Mouse (Mus musculus) MEL (cell line): ENCODE measurements around the gene Rpl3. TPM values are rescaled to one million over a fixed set of nuclear protein-coding genes. Genes with fewer than 3 reads are reported as not detected.

Experiments
- DNase-seq: peaks from one replicate; pipeline ENCODE4 v3.0.0; 2011; ENCODE audit warnings: low read depth, low spot score
- H3K27ac ChIP-seq: 2 replicates; pipeline ENCODE4 v1.5.1; 2012; ENCODE audit warnings: low read depth, mild to moderate bottlenecking, control low read depth, low read length, moderate library complexity; ENCODE audit not compliant: control insufficient read depth
- H3K27me3 ChIP-seq, 2 experiments: fragments of 150-350 bp in 1 of 2; sonication (generic) in 1 of 2; 2 replicates each; pipeline ENCODE4 v1.6.1; 2012; ENCODE audit warnings: low read length in 2 of 2, mild to moderate bottlenecking in 2 of 2, improper control_type of control experiment in 1 of 2, moderate library complexity in 1 of 2; ENCODE audit not compliant: insufficient read depth in 2 of 2, control insufficient read depth in 1 of 2
- H3K36me3 ChIP-seq, 2 experiments: 2 replicates each; pipeline ENCODE4 v1.6.1; 2012 to 2014; ENCODE audit warnings: low read length in 2 of 2, improper control_type of control experiment in 1 of 2, inconsistent platforms in 1 of 2, mild to moderate bottlenecking in 1 of 2; ENCODE audit not compliant: insufficient read depth in 2 of 2, control insufficient read depth in 1 of 2
- H3K4me1 ChIP-seq, 2 experiments: fragments of 150-350 bp in 1 of 2; sonication (generic) in 1 of 2; 2 replicates each; pipeline ENCODE4 v1.6.1; 2012; ENCODE audit warnings: low read length in 2 of 2, improper control_type of control experiment in 1 of 2, mild to moderate bottlenecking in 1 of 2; ENCODE audit not compliant: insufficient read depth in 2 of 2, control insufficient read depth in 1 of 2
- H3K4me3 ChIP-seq, 2 experiments: fragments of 150-350 bp in 1 of 2; sonication (generic) in 1 of 2; 2 replicates each; pipeline ENCODE4 v1.5.1; 2012; ENCODE audit warnings: low read depth in 2 of 2, low read length in 2 of 2, mild to moderate bottlenecking in 2 of 2, moderate library complexity in 2 of 2, control low read depth in 1 of 2, improper control_type of control experiment in 1 of 2; ENCODE audit not compliant: control insufficient read depth in 1 of 2, insufficient read depth in 1 of 2
- H3K79me2 ChIP-seq: 2 replicates; pipeline ENCODE4 v1.6.1; 2012; ENCODE audit warnings: mild to moderate bottlenecking, low read length, moderate library complexity; ENCODE audit not compliant: control insufficient read depth, poor library complexity, insufficient read depth
- H3K9ac ChIP-seq: 2 replicates; pipeline ENCODE4 v1.6.1; 2012; ENCODE audit warnings: low read depth, mild to moderate bottlenecking, control low read depth, low read length, moderate library complexity; ENCODE audit not compliant: control insufficient read depth, poor library complexity, severe bottlenecking
- H3K9me3 ChIP-seq: fragments of 150-350 bp; sonication (generic); replicated peaks from 2 replicates; pipeline ENCODE4 v1.6.1; 2012; ENCODE audit warnings: mild to moderate bottlenecking, low read length, improper control_type of control experiment, moderate library complexity; ENCODE audit not compliant: insufficient read depth
- BHLHE40 ChIP-seq: IDR thresholded peaks from 2 replicates; pipeline ENCODE4 v1.6.1; 2012; ENCODE audit warnings: low read depth, mild to moderate bottlenecking, inconsistent platforms, low read length, improper control_type of control experiment, borderline replicate concordance
- CHD1 ChIP-seq: IDR thresholded peaks from 2 replicates; pipeline ENCODE4 v1.6.1; 2012; ENCODE audit warnings: low read depth, mild to moderate bottlenecking, inconsistent platforms, low read length, improper control_type of control experiment
- CTCF ChIP-seq, 3 experiments: IDR thresholded peaks in 2 of 3; conservative IDR thresholded peaks in 1 of 3; 2 replicates each; pipeline ENCODE4 v1.5.1; 2011 to 2012; ENCODE audit warnings: low read length in 3 of 3, low read depth in 2 of 3, mild to moderate bottlenecking in 2 of 3, improper control_type of control experiment in 1 of 3, inconsistent platforms in 1 of 3, mixed read lengths in 1 of 3, moderate library complexity in 1 of 3; ENCODE audit not compliant: control insufficient read depth in 1 of 3, insufficient read depth in 1 of 3, poor library complexity in 1 of 3, severe bottlenecking in 1 of 3
- EP300 ChIP-seq, 2 experiments: IDR thresholded peaks; 2 replicates each; pipeline ENCODE4 v1.6.1; 2011; ENCODE audit warnings: improper control_type of control experiment in 2 of 2, low read length in 2 of 2, low read depth in 1 of 2, mild to moderate bottlenecking in 1 of 2
- ETS1 ChIP-seq: IDR thresholded peaks from 2 replicates; pipeline ENCODE4 v1.6.1; 2012; ENCODE audit warnings: low read depth, mild to moderate bottlenecking, inconsistent platforms, low read length, improper control_type of control experiment, moderate library complexity
- GABPA ChIP-seq: IDR thresholded peaks from 2 replicates; pipeline ENCODE4 v1.6.1; 2012; ENCODE audit warnings: low read depth, mild to moderate bottlenecking, inconsistent platforms, low read length, improper control_type of control experiment, moderate library complexity
- HCFC1 ChIP-seq: IDR thresholded peaks from 2 replicates; pipeline ENCODE4 v1.6.1; 2012; ENCODE audit warnings: low read depth, mild to moderate bottlenecking, inconsistent platforms, low read length, improper control_type of control experiment, moderate library complexity
- KAT2A ChIP-seq: conservative IDR thresholded peaks from 2 replicates; pipeline ENCODE4 v1.6.1; 2012; ENCODE audit warnings: low read depth, low read length, improper control_type of control experiment, inconsistent platforms
- MAZ ChIP-seq: IDR thresholded peaks from 2 replicates; pipeline ENCODE4 v1.6.1; 2012; ENCODE audit warnings: low read depth, mild to moderate bottlenecking, inconsistent platforms, low read length, improper control_type of control experiment
- MXI1 ChIP-seq: IDR thresholded peaks from 2 replicates; pipeline ENCODE4 v1.6.1; 2011; ENCODE audit warnings: mild to moderate bottlenecking, low read depth, low read length, improper control_type of control experiment
- MYB ChIP-seq: IDR thresholded peaks from 2 replicates; pipeline ENCODE4 v1.6.1; 2011; ENCODE audit warnings: mild to moderate bottlenecking, low read depth, low read length, improper control_type of control experiment
- MYC ChIP-seq: IDR thresholded peaks from 2 replicates; pipeline ENCODE4 v1.6.1; 2011; ENCODE audit warnings: low read depth, mild to moderate bottlenecking, low read length, improper control_type of control experiment, moderate library complexity
- POLR2AphosphoS2 ChIP-seq: IDR thresholded peaks from 2 replicates; pipeline ENCODE4 v1.6.1; 2011; ENCODE audit warnings: low read length, improper control_type of control experiment
- POLR2AphosphoS5 ChIP-seq: IDR thresholded peaks from 2 replicates; pipeline ENCODE4 v1.6.1; 2012; ENCODE audit warnings: low read depth, borderline replicate concordance, mild to moderate bottlenecking, inconsistent platforms, low read length, moderate library complexity, mixed read lengths
- TAL1 ChIP-seq: IDR thresholded peaks from 2 replicates; pipeline ENCODE4 v1.6.1; 2012; ENCODE audit warnings: mild to moderate bottlenecking, inconsistent platforms, low read length, moderate library complexity, mixed read lengths
- TBP ChIP-seq: IDR thresholded peaks from 2 replicates; pipeline ENCODE4 v1.8.0; 2011; ENCODE audit warnings: low read depth, low read length, improper control_type of control experiment
- TCF12 ChIP-seq: IDR thresholded peaks from 2 replicates; pipeline ENCODE4 v1.6.1; 2014; ENCODE audit warnings: low read depth, mild to moderate bottlenecking, inconsistent platforms, low read length, improper control_type of control experiment, moderate library complexity
- USF1 ChIP-seq: IDR thresholded peaks from 2 replicates; pipeline ENCODE4 v1.6.1; 2014; ENCODE audit warnings: low read depth, mild to moderate bottlenecking, inconsistent platforms, low read length, improper control_type of control experiment, moderate library complexity
- polyA plus RNA-seq, 2 experiments: library from polyadenylated mRNA; stranded (reverse) in 1 of 2; unstranded in 1 of 2; fragments of >175 nt in 1 of 2; fragments of >200 nt in 1 of 2; gene quantifications; 2 replicates each; pipeline versions ENCODE4 v1.2.1 to v1.2.4; 2012; ENCODE audit warnings: low replicate concordance in 2 of 2, low read depth in 1 of 2; ENCODE audit not compliant: insufficient read length in 2 of 2, insufficient read depth in 1 of 2, missing spikeins in 1 of 2
- total RNA-seq: library from RNA; depleted of rRNA; stranded (reverse); fragments of 300-350 nt; gene quantifications from 2 replicates; pipeline ENCODE4 v1.2.3, GENCODE M21; 2012

Rpl3 gene
- total and polyA plus RNA-seq, 3 experiments = 543 to 1,686 (median 1,096) TPM

GRCm38 (mm10) chr15:80121721-80122325, 30.2 kb upstream of the Rpl3 start:
- Histone ChIP-seq H3K4me3 (no peak overlapping the region), H3K79me2 (no peaks in the 10 kb centered on the region), H3K36me3 (no peaks in the 10 kb centered on the region), H3K27me3 (no peaks in the 10 kb centered on the region), H3K27ac (no peak overlapping the region), H3K9ac (no peak overlapping the region), H3K9me3 (no peaks in the 10 kb centered on the region), H3K4me1 (no peaks in the 10 kb centered on the region; a peak in 1 of 4 replicates)
- 0 out of 2 replicates have a peak, but pooled peaks have one; percentile 23 for TF ChIP-seq POLR2AphosphoS2
- no peak for TF ChIP-seq USF1
- DNase-seq = no peak

DNA sequence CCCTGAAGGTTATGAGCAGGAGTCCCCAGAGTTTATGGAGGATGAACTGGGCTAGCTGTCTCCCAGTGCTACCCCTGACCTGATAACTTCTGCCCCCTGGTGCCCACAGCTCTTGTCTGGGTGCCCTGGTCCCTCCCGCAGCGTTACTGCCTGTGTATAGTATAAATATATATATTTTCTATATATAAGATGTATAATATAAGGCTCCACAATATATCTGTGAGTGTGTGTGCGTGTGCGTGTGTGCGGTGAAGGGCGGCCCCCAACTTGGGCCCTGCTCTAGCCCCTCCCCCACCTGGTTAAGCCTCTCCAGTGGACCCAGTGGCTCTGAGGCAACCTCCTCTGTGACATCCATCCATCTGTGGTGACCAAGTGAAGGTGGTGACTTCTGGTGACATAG, 27.4 kb upstream of the Rpl3 start:
- DNase-seq = no peak
- no peak overlapping the region for H3K4me3 ChIP-seq
- H3K27ac ChIP-seq = no peak overlapping the region
- no peaks in the 10 kb centered on the region for H3K79me2 ChIP-seq
- no peaks in the 10 kb centered on the region for H3K36me3 ChIP-seq
- no peaks in the 10 kb centered on the region for H3K9me3 ChIP-seq
- H3K9ac ChIP-seq = no peak overlapping the region
- H3K4me1 ChIP-seq = peaks cover 0 to 3% of the 10 kb centered on the region in 2 experiments; a peak in 2 of 4 replicates
- TF ChIP-seq CHD1 (no peak), HCFC1 (no peak), BHLHE40 (no peak), POLR2AphosphoS2 (no peak), POLR2AphosphoS5 (no peak), MYB (no peak), MXI1 (no peak), MAZ (no peak), TCF12 (no peak), ETS1 (no peak), TBP (no peak), CTCF (IDR thresholded peaks at IDR 0.05 in 2 of 3, conservative IDR thresholded peaks at IDR 0.05 in 1 of 3; ENCODE audit: control insufficient read depth in 1 of 3, insufficient read depth in 1 of 3, low read depth in 2 of 3, low read length in 3 of 3, poor library complexity in 1 of 3, severe bottlenecking in 1 of 3) (no peak), USF1 (no peak), EP300 (IDR thresholded peaks at IDR 0.05; ENCODE audit: low read depth in 1 of 2, low read length in 2 of 2) (no peak), GABPA (no peak), TAL1 (no peak), MYC (no peak), KAT2A (no peak)
- H3K27me3 ChIP-seq = no peaks in the 10 kb centered on the region
